Mouse (Mus musculus): Measurements from ENCODE around the gene Unc119b. TPM values are rescaled to one million over a fixed set of nuclear protein-coding genes. Genes with fewer than 3 reads are reported as not detected.
"Not testable (repeated sequence)": the region's sequence is repeated elsewhere in the genome, so short reads cannot be mapped to it uniquely, and the experiment has no call there.

Gene Unc119b
- polyA plus RNA-seq, 1 experiment from 2014 or later, result 17.5 TPM

DNA sequence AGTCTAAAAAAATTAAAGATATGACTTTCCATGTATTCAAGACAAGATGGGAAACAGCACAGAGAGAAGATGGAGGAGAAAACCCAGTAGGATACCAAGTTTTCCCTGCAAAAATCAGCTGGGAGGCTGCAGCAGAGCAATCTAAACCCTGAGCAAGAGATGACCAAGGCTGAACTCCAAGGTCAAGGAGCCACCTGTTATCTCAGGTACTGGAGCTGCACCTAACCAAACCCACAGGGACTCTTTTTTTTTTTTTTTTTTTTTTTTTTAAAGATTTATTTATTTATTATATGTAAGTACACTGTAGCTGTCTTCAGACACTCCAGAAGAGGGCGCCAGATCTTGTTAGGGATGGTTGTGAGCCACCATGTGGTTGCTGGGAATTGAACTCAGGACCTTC is 14.1 kb upstream of the Unc119b start:
- not testable (repeated sequence) for H3K4me2 ChIP-seq (ENCODE audit: low read length); ATAC-seq (ENCODE audit: insufficient number of reproducible peaks, insufficient read depth, low FRiP score, low read depth); H3K4me3 ChIP-seq (ENCODE audit: control insufficient read depth in 1 of 2, insufficient read depth in 1 of 2, low read depth in 1 of 2, low read length in 2 of 2); H3K9me3 ChIP-seq (ENCODE audit: control insufficient read depth, low read length); H3K27me3 ChIP-seq (ENCODE audit: control insufficient read depth, insufficient read depth, low read length); H3K9ac ChIP-seq (ENCODE audit: low read length); H3K27ac ChIP-seq (replicated peaks in 1 of 2; ENCODE audit: control insufficient read depth in 1 of 2, insufficient read depth in 1 of 2, low read depth in 2 of 2, low read length in 2 of 2)
- peaks cover 12 to 25% of the 10 kb centered on the region in 2 experiments for H3K4me1 ChIP-seq (ENCODE audit: control insufficient read depth in 2 of 2, insufficient read depth in 2 of 2, low read length in 2 of 2)
- peaks cover 71% of the 10 kb centered on the region for H3K36me3 ChIP-seq (ENCODE audit: control insufficient read depth, insufficient read depth, low read length)
- WGBS, result no CpG with 5 or more reads among the region's 1 CpGs

- no peak overlapping the region for H3K4me2 ChIP-seq (ENCODE audit: low read length)
- peaks cover 75% of the 10 kb centered on the region for H3K36me3 ChIP-seq (ENCODE audit: control insufficient read depth, insufficient read depth, low read length)
- H3K27ac ChIP-seq (replicated peaks in 1 of 2; ENCODE audit: control insufficient read depth in 1 of 2, insufficient read depth in 1 of 2, low read depth in 2 of 2, low read length in 2 of 2), result no peak overlapping the region
- no peaks in the 10 kb centered on the region for H3K9me3 ChIP-seq (ENCODE audit: control insufficient read depth, low read length)
- H3K9ac ChIP-seq (ENCODE audit: low read length), result no peak overlapping the region
- no peaks in the 10 kb centered on the region for H3K27me3 ChIP-seq (ENCODE audit: control insufficient read depth, insufficient read depth, low read length)
- peaks cover 11 to 21% of the 10 kb centered on the region in 2 experiments for H3K4me1 ChIP-seq (ENCODE audit: control insufficient read depth in 2 of 2, insufficient read depth in 2 of 2, low read length in 2 of 2)
- H3K4me3 ChIP-seq (ENCODE audit: control insufficient read depth in 1 of 2, insufficient read depth in 1 of 2, low read depth in 1 of 2, low read length in 2 of 2), result no peak overlapping the region
- ATAC-seq (ENCODE audit: insufficient number of reproducible peaks, insufficient read depth, low FRiP score, low read depth), result no peak
- 92% methylated on average over 8 of the region's 8 CpGs for WGBS
Observed at GRCm38 (mm10) chr5:115148378-115148777, 13.6 kb upstream of the Unc119b start.

DNA sequence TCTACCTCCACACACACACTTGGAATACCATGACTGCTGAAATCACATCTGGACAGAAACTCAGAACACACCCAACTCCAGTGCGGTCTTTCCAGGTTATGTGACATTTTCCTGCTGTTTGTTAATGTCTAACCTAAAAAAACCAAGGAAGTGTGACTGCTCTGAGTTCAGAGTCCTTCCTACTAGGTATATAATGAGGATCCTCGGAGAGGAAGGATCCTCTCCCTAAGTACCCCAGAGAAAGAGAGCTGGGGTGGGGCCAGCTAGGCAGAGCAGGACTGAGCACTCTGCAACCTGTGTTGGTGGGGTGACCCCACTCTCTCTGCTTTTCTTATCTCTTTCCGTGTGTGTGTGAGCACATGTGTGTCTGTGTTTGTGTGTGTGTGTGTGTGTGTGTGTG is 12.6 kb upstream of the Unc119b start:
- H3K27ac ChIP-seq (replicated peaks in 1 of 2; ENCODE audit: control insufficient read depth in 1 of 2, insufficient read depth in 1 of 2, low read depth in 2 of 2, low read length in 2 of 2), result no peak overlapping the region
- H3K9me3 ChIP-seq (ENCODE audit: control insufficient read depth, low read length), result no peaks in the 10 kb centered on the region
- ATAC-seq (ENCODE audit: insufficient number of reproducible peaks, insufficient read depth, low FRiP score, low read depth), result no peak
- H3K4me3 ChIP-seq (ENCODE audit: control insufficient read depth in 1 of 2, insufficient read depth in 1 of 2, low read depth in 1 of 2, low read length in 2 of 2), result no peak overlapping the region
- H3K9ac ChIP-seq (ENCODE audit: low read length), result no peak overlapping the region
- no peak overlapping the region for H3K4me2 ChIP-seq (ENCODE audit: low read length)
- H3K36me3 ChIP-seq (ENCODE audit: control insufficient read depth, insufficient read depth, low read length), result peaks cover 78% of the 10 kb centered on the region
- WGBS, result 75% methylated on average over 3 of the region's 3 CpGs
- no peaks in the 10 kb centered on the region for H3K27me3 ChIP-seq (ENCODE audit: control insufficient read depth, insufficient read depth, low read length)
- peaks cover 7 to 11% of the 10 kb centered on the region in 2 experiments for H3K4me1 ChIP-seq (ENCODE audit: control insufficient read depth in 2 of 2, insufficient read depth in 2 of 2, low read length in 2 of 2)

DNA sequence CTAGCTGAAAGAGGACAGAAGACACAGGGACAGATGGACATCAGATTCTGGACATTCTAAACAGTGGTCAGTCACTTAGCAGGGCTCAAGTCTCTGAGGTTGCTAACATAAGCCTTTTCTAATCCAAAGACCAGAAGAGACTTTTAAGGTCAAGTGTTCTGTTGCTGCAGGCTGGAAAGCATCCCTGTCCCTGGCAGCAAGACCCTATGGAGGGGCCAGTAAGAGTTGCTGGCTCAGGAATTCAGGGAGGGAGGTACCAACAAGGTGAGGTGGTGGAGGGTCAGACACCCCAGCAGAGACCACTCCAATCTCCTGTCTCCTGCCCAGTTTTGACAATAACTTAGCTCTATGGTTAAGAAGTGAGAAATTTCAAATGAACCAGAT is 12.0 kb upstream of the Unc119b start:
- Histone ChIP-seq H3K4me2 (ENCODE audit: low read length) (no peak overlapping the region), H3K36me3 (ENCODE audit: control insufficient read depth, insufficient read depth, low read length) (peaks cover 78% of the 10 kb centered on the region), H3K4me1 (ENCODE audit: control insufficient read depth in 2 of 2, insufficient read depth in 2 of 2, low read length in 2 of 2) (peaks cover 4% of the 10 kb centered on the region in 2 experiments; a peak in 3 of 4 replicates), H3K9ac (ENCODE audit: low read length) (no peak overlapping the region), H3K4me3 (ENCODE audit: control insufficient read depth in 1 of 2, insufficient read depth in 1 of 2, low read depth in 1 of 2, low read length in 2 of 2) (no peak overlapping the region), H3K27ac (replicated peaks in 1 of 2; ENCODE audit: control insufficient read depth in 1 of 2, insufficient read depth in 1 of 2, low read depth in 2 of 2, low read length in 2 of 2) (no peak overlapping the region), H3K9me3 (ENCODE audit: control insufficient read depth, low read length) (no peaks in the 10 kb centered on the region), H3K27me3 (ENCODE audit: control insufficient read depth, insufficient read depth, low read length) (no peaks in the 10 kb centered on the region)
- ATAC-seq (ENCODE audit: insufficient number of reproducible peaks, insufficient read depth, low FRiP score, low read depth), result no peak

GRCm38 (mm10) chr5:115145976-115146746 is 11.4 kb upstream of the Unc119b start:
- no peak overlapping the region for H3K9ac ChIP-seq (ENCODE audit: low read length)
- no peak overlapping the region for H3K4me2 ChIP-seq (ENCODE audit: low read length)
- no peak for ATAC-seq (ENCODE audit: insufficient number of reproducible peaks, insufficient read depth, low FRiP score, low read depth)
- no peaks in the 10 kb centered on the region for H3K9me3 ChIP-seq (ENCODE audit: control insufficient read depth, low read length)
- no peak overlapping the region for H3K27ac ChIP-seq (replicated peaks in 1 of 2; ENCODE audit: control insufficient read depth in 1 of 2, insufficient read depth in 1 of 2, low read depth in 2 of 2, low read length in 2 of 2)
- H3K36me3 ChIP-seq (ENCODE audit: control insufficient read depth, insufficient read depth, low read length), result peaks cover 78% of the 10 kb centered on the region
- H3K4me1 ChIP-seq (ENCODE audit: control insufficient read depth in 2 of 2, insufficient read depth in 2 of 2, low read length in 2 of 2), result no peaks in the 10 kb centered on the region
- no peak overlapping the region for H3K4me3 ChIP-seq (ENCODE audit: control insufficient read depth in 1 of 2, insufficient read depth in 1 of 2, low read depth in 1 of 2, low read length in 2 of 2)
- no peaks in the 10 kb centered on the region for H3K27me3 ChIP-seq (ENCODE audit: control insufficient read depth, insufficient read depth, low read length)
- WGBS, result 73% methylated on average over 6 of the region's 6 CpGs

DNA sequence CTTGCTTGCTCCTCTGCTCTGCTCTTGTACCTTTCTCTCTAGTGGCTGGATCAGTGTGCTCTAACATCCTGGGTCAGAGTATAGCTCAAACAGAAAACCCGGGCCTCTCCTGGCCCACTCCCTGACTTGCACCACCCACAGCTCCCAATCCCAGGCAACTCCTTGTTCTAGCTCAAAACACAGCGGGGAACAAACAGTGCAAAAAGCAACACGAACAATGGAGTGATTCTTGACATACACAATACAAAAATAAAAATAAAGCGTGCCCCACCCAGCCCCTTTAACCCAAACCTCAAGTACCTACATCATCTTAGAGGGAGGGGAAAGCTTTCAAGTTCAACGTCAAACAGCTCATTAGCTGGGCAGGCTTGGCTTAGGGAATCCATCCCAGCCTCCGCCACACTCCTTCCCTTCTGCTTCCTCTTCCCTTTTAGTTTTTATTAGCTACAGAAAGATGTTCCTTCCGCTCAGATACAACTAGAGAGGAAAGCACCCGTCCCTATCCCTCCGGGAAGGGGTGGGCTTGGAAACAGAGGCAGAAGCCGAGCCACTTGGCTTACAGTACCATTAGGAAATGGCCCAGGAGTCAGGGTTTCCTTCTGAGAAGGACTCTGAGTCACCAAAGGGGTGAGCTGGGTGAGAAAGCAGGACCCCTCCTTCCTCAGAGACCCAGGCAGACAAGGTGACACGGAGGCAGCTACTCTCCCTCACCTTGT is 10.6 kb upstream of the Unc119b start:
- Histone ChIP-seq H3K4me2 (ENCODE audit: low read length) (no peak overlapping the region), H3K4me1 (ENCODE audit: control insufficient read depth in 2 of 2, insufficient read depth in 2 of 2, low read length in 2 of 2) (no peaks in the 10 kb centered on the region), H3K4me3 (ENCODE audit: control insufficient read depth in 1 of 2, insufficient read depth in 1 of 2, low read depth in 1 of 2, low read length in 2 of 2) (no peak overlapping the region), H3K9ac (ENCODE audit: low read length) (no peak overlapping the region), H3K36me3 (ENCODE audit: control insufficient read depth, insufficient read depth, low read length) (peaks cover 71% of the 10 kb centered on the region), H3K27ac (replicated peaks in 1 of 2; ENCODE audit: control insufficient read depth in 1 of 2, insufficient read depth in 1 of 2, low read depth in 2 of 2, low read length in 2 of 2) (no peak overlapping the region), H3K27me3 (ENCODE audit: control insufficient read depth, insufficient read depth, low read length) (no peaks in the 10 kb centered on the region), H3K9me3 (ENCODE audit: control insufficient read depth, low read length) (no peaks in the 10 kb centered on the region)
- WGBS, result 74% methylated on average over 11 of the region's 11 CpGs
- no peak for ATAC-seq (ENCODE audit: insufficient number of reproducible peaks, insufficient read depth, low FRiP score, low read depth)

- no peak overlapping the region for H3K27ac ChIP-seq (replicated peaks in 1 of 2; ENCODE audit: control insufficient read depth in 1 of 2, insufficient read depth in 1 of 2, low read depth in 2 of 2, low read length in 2 of 2)
- H3K4me2 ChIP-seq (ENCODE audit: low read length), result no peak overlapping the region
- no peak overlapping the region for H3K4me3 ChIP-seq (ENCODE audit: control insufficient read depth in 1 of 2, insufficient read depth in 1 of 2, low read depth in 1 of 2, low read length in 2 of 2)
- no peak for ATAC-seq (ENCODE audit: insufficient number of reproducible peaks, insufficient read depth, low FRiP score, low read depth)
- WGBS, result 69% methylated on average over 6 of the region's 6 CpGs
- H3K4me1 ChIP-seq (ENCODE audit: control insufficient read depth in 2 of 2, insufficient read depth in 2 of 2, low read length in 2 of 2), result peaks cover 0 to 3% of the 10 kb centered on the region in 2 experiments; a peak in 1 of 4 replicates
- H3K27me3 ChIP-seq (ENCODE audit: control insufficient read depth, insufficient read depth, low read length), result no peaks in the 10 kb centered on the region
- H3K9ac ChIP-seq (ENCODE audit: low read length), result no peak overlapping the region
- H3K9me3 ChIP-seq (ENCODE audit: control insufficient read depth, low read length), result no peaks in the 10 kb centered on the region
- H3K36me3 ChIP-seq (ENCODE audit: control insufficient read depth, insufficient read depth, low read length), result peaks cover 62% of the 10 kb centered on the region
Observed at GRCm38 (mm10) chr5:115144471-115144870, 9.7 kb upstream of the Unc119b start.

Data from heart, embryonic 14.5 days (tissue).